Mouse (Mus musculus) CH12.LX (cell line): ENCODE data around the gene Rnf141. TPM values are rescaled to one million over a fixed set of nuclear protein-coding genes. Genes with fewer than 3 reads are reported as not detected.
A peak's percentile ranks its signal among the peaks of the same experiment; 100 is the strongest.

Experiments
- DNase-seq: peaks from one replicate; pipeline ENCODE4 v3.0.0-alpha.2; 2013; ENCODE audit errors: extremely low read depth
- H3K27ac ChIP-seq: 2 replicates; pipeline ENCODE4 v1.5.1; 2012; ENCODE audit warnings: low read depth, mild to moderate bottlenecking, control low read depth, moderate library complexity; ENCODE audit not compliant: insufficient read depth
- H3K27me3 ChIP-seq: replicated peaks from 2 replicates; pipeline ENCODE3; 2012; ENCODE audit warnings: inconsistent platforms
- H3K36me3 ChIP-seq, 2 experiments: replicated peaks in 1 of 2; 2 replicates each; pipeline versions ENCODE3 to v1.6.1; 2012; ENCODE audit warnings: inconsistent platforms in 1 of 2, low read length in 1 of 2, mild to moderate bottlenecking in 1 of 2, mixed read lengths in 1 of 2, moderate library complexity in 1 of 2; ENCODE audit not compliant: control insufficient read depth in 1 of 2, insufficient read depth in 1 of 2
- H3K4me1 ChIP-seq, 2 experiments: 2 replicates each; pipeline ENCODE4 v1.6.1; 2012; ENCODE audit warnings: inconsistent platforms in 1 of 2, moderate library complexity in 1 of 2; ENCODE audit not compliant: insufficient read depth in 2 of 2, control insufficient read depth in 1 of 2
- H3K4me2 ChIP-seq: 2 replicates; pipeline ENCODE4 v1.6.1; 2012; ENCODE audit warnings: low read depth, mild to moderate bottlenecking, control low read depth; ENCODE audit not compliant: poor library complexity, insufficient read depth, severe bottlenecking
- H3K4me3 ChIP-seq, 3 experiments: fragments of 150-350 bp in 1 of 3; sonication (generic) in 1 of 3; replicated peaks in 1 of 3; 2 replicates each; pipeline versions ENCODE3 to v1.5.1; 2011 to 2012; ENCODE audit warnings: low read depth in 2 of 3, low read length in 2 of 3, mild to moderate bottlenecking in 2 of 3, moderate library complexity in 2 of 3, control low read depth in 1 of 3, improper control_type of control experiment in 1 of 3, inconsistent platforms in 1 of 3, mixed read lengths in 1 of 3; ENCODE audit not compliant: poor library complexity in 1 of 3
- H3K79me2 ChIP-seq: replicated peaks from 2 replicates; pipeline ENCODE4 v1.6.1; 2012; ENCODE audit warnings: mild to moderate bottlenecking, moderate library complexity; ENCODE audit not compliant: control insufficient read depth, poor library complexity, insufficient read depth, severe bottlenecking; ENCODE audit errors: extremely low read depth
- H3K9ac ChIP-seq: 2 replicates; pipeline ENCODE4 v1.6.1; 2012; ENCODE audit warnings: low read depth, mild to moderate bottlenecking, control low read depth, moderate library complexity; ENCODE audit not compliant: insufficient read depth
- H3K9me3 ChIP-seq: replicated peaks from 2 replicates; pipeline ENCODE3; 2012; ENCODE audit warnings: low read length, inconsistent platforms, mixed read lengths
- CHD1 ChIP-seq: IDR thresholded peaks from 2 replicates; pipeline ENCODE4 v1.6.1; 2012; ENCODE audit warnings: low read depth, low read length, improper control_type of control experiment, inconsistent platforms
- EP300 ChIP-seq: IDR thresholded peaks from 2 replicates; pipeline ENCODE4 v1.6.1; 2011; ENCODE audit warnings: low read length, improper control_type of control experiment
- ETS1 ChIP-seq: conservative IDR thresholded peaks from 2 replicates; pipeline ENCODE4 v1.6.1; 2012; ENCODE audit warnings: low read depth, mild to moderate bottlenecking, inconsistent platforms, low read length, improper control_type of control experiment, moderate library complexity
- HCFC1 ChIP-seq: IDR thresholded peaks from 2 replicates; pipeline ENCODE4 v1.6.1; 2012; ENCODE audit warnings: low read depth, mild to moderate bottlenecking, inconsistent platforms, low read length, improper control_type of control experiment
- IRF4 ChIP-seq: IDR thresholded peaks from 2 replicates; pipeline ENCODE4 v1.6.1; 2014; ENCODE audit warnings: low read depth, mild to moderate bottlenecking, inconsistent platforms, low read length, improper control_type of control experiment
- JUND ChIP-seq: conservative IDR thresholded peaks from 2 replicates; pipeline ENCODE4 v1.6.1; 2011; ENCODE audit warnings: low read depth, low read length, improper control_type of control experiment
- MAFK ChIP-seq: IDR thresholded peaks from 2 replicates; pipeline ENCODE4 v1.6.1; 2011; ENCODE audit warnings: low read length, improper control_type of control experiment; ENCODE audit not compliant: insufficient replicate concordance
- MAX ChIP-seq: IDR thresholded peaks from 2 replicates; pipeline ENCODE4 v1.6.1; 2011; ENCODE audit warnings: low read length, improper control_type of control experiment
- MEF2A ChIP-seq: IDR thresholded peaks from 2 replicates; pipeline ENCODE4 v1.6.1; 2014; ENCODE audit warnings: low read depth, mild to moderate bottlenecking, inconsistent platforms, low read length, improper control_type of control experiment, borderline replicate concordance
- NRF1 ChIP-seq: IDR thresholded peaks from 2 replicates; pipeline ENCODE4 v1.6.1; 2014; ENCODE audit warnings: low read depth, mild to moderate bottlenecking, inconsistent platforms, low read length, improper control_type of control experiment, moderate library complexity
- POLR2A ChIP-seq: IDR thresholded peaks from 2 replicates; pipeline ENCODE4 v1.6.1; 2011; ENCODE audit warnings: low read depth, mild to moderate bottlenecking, improper control_type of control experiment, low read length
- RAD21 ChIP-seq: IDR thresholded peaks from 2 replicates; pipeline ENCODE4 v1.6.1; 2011; ENCODE audit warnings: low read depth, mild to moderate bottlenecking, low read length, improper control_type of control experiment, moderate library complexity
- SMC3 ChIP-seq: IDR thresholded peaks from 2 replicates; pipeline ENCODE4 v1.6.1; 2011; ENCODE audit warnings: low read depth, low read length, improper control_type of control experiment
- USF1 ChIP-seq: IDR thresholded peaks from 2 replicates; pipeline ENCODE4 v1.6.1; 2014; ENCODE audit warnings: low read depth, mild to moderate bottlenecking, inconsistent platforms, low read length, improper control_type of control experiment
- USF2 ChIP-seq: conservative IDR thresholded peaks from 2 replicates; pipeline ENCODE4 v1.6.1; 2011; ENCODE audit warnings: low read depth, low read length, improper control_type of control experiment
- ZMIZ1 ChIP-seq: IDR thresholded peaks from 2 replicates; pipeline ENCODE4 v1.6.1; 2012; ENCODE audit warnings: low read depth, mild to moderate bottlenecking, inconsistent platforms, low read length, improper control_type of control experiment
- dilution Hi-C: fragments of 300-500 bp; cut with MboI; formaldehyde crosslinking; loops from 2 replicates; pipeline ENCODE4 v1.14.3; 2020; ENCODE audit warnings: low sequenced_read_pairs; ENCODE audit not compliant: extremely low pct_unique_long_range_greater_than_20kb, extremely low pct_ligation_motif_present
- in situ Hi-C: fragments of 300-500 bp; cut with MboI; formaldehyde crosslinking; loops from 3 replicates; pipeline ENCODE4 v1.14.3; 2019; ENCODE audit warnings: low sequenced_read_pairs, low pct_ligation_motif_present, low pct_unique_long_range_greater_than_20kb, mixed read lengths
- polyA plus RNA-seq: library from polyadenylated mRNA; unstranded; fragments of >175 nt; gene quantifications from 2 replicates; pipeline ENCODE4 v1.2.1, GENCODE M21; 2012; ENCODE audit warnings: low read depth; ENCODE audit not compliant: insufficient read length
- total RNA-seq, 2 experiments: library from RNA; depleted of rRNA; stranded (reverse); fragments of 300-350 nt in 1 of 2; fragments of >200 nt in 1 of 2; gene quantifications; 2 replicates each; pipeline ENCODE4 v1.2.3; 2012 to 2014

The Rnf141 gene
- total and polyA plus RNA-seq, 3 experiments = 16.1 to 21.5 (median 18.1) TPM

DNA sequence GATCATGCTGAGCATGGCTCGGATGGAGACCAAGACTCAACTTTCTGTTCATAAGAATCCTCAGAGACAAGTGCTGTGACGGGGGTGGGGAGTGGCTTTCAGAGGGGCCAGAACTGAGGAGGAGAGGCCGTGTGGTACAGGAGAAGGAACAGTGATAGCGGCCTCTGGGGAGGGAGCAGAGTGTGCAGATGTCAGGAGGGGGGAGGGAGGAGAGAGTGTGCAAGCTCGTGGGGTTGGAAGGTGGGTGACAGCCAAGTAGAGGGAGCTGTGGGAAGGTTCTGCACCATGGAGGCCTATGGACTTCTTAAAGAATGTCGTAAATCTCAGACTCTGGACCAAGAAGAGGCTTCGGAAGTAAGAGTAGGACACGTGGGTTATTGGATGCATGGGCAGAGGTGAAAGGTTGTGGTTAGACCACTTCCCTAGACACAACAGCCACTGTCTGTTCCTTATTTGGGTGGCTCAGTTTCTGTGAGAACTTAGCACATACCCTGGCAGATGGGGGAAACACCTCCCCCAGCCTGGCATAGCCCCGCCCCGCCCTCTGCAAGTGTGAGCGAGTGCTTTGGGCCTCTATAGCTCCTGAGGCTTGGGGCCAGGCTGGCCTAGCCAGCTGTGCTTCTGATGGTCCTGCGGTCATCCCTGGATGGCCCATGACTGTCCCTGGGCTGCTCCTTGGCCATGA, 47.7 kb downstream of the Rnf141 start (continued):
- peak; percentile 54 for TF ChIP-seq USF2
- peak; percentile 90 for TF ChIP-seq MEF2A
- TF ChIP-seq IRF4 = peak; percentile 74

DNA sequence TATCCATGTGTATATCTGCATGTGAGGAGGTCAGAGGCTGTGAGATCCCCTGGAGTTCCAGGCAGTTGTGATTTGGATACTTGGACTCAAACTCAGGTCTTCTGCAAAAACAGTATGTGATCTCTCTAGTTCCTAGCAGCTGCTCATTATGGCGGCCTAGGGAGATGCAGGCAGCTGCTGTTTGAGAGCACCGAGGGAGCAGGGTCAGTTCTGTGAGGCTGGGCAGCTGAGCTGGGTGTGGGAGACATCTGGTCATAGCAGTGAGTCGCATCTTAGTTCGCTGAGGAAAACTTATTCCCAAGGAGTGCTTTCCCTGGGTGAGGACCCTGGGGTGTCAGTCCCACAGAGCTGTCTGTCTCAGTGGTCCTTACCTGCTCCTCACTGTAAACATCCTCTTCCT, 49.5 kb downstream of the Rnf141 start:
- H3K27me3 ChIP-seq = peaks cover 26% of the 10 kb centered on the region
- no peak overlapping the region for H3K27ac ChIP-seq
- dilution Hi-C loops (no loop called here), in situ Hi-C loops (loop anchor here (5.0 kb wide), 1 partner anchor 67 kb away; no protein-coding TSS in a partner anchor)
- no peak overlapping the region for H3K9ac ChIP-seq
- H3K36me3 ChIP-seq = no peaks in the 10 kb centered on the region
- no peaks in the 10 kb centered on the region for H3K9me3 ChIP-seq
- H3K4me3 ChIP-seq = no peak overlapping the region
- DNase-seq = no peak
- no peaks in the 10 kb centered on the region for H3K79me2 ChIP-seq
- no peak overlapping the region for H3K4me2 ChIP-seq
- TF ChIP-seq RAD21 = no peak
- no peak for TF ChIP-seq EP300
- peaks cover 18 to 30% of the 10 kb centered on the region in 2 experiments for H3K4me1 ChIP-seq

DNA sequence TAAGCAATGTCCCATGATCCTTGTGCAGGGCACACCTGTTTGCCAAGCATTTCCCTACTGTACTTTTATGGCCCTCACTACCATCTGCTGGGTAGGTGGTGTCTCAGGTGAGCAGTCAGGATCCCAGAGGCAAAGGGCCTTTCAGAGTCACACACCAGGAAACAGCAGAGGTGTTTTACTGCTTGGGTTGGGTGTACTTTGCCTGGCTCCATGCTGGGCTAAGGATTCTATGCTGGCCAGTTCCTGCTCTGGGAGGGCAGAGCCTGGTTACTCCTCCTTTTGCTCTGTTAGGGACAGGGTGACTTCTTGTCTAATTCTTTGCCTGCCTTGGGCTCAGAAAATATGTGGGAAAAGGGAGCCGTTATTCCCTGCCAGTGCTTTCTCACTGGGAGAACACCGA, 51.4 kb downstream of the Rnf141 start:
- peaks cover 26% of the 10 kb centered on the region for H3K27me3 ChIP-seq
- H3K9me3 ChIP-seq = no peaks in the 10 kb centered on the region
- no peak overlapping the region for H3K4me3 ChIP-seq
- H3K79me2 ChIP-seq = no peaks in the 10 kb centered on the region
- H3K9ac ChIP-seq = no peak overlapping the region
- TF ChIP-seq JUND = no peak
- no peak for TF ChIP-seq ETS1
- TF ChIP-seq CHD1 = no peak
- no peak for TF ChIP-seq NRF1
- no peaks in the 10 kb centered on the region for H3K36me3 ChIP-seq
- dilution Hi-C loops (no loop called here), in situ Hi-C loops (no loop called here)
- DNase-seq = no peak
- H3K4me2 ChIP-seq = no peak overlapping the region
- no peak overlapping the region for H3K27ac ChIP-seq
- H3K4me1 ChIP-seq = peaks cover 17 to 23% of the 10 kb centered on the region in 2 experiments

DNA sequence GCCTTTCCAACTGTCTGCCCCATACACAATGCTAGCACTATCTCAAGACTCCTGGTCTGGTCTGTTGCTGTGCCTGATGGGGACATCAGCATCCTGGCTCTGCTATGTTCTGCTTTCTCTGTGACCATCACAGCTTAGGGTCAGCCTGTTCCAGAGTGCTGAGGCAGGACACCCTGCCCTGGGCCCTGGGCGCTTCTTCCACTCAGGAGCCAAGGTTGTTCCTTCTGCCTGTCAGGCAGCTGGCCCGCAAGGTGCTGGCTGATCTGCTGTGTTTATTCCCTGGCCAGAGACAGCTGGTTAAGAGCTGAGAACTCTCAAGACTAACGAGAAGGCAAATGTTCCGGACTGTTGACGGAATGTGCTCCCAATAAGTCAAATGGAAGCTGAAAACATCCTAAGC, 52.1 kb downstream of the Rnf141 start:
- H3K4me1 ChIP-seq = peaks cover 10 to 17% of the 10 kb centered on the region in 2 experiments
- no peaks in the 10 kb centered on the region for H3K36me3 ChIP-seq
- in situ Hi-C loops = no loop called here

More for the DNA sequence above, 52.1 kb downstream of the Rnf141 start:
- TF ChIP-seq JUND (no peak), HCFC1 (no peak), MAFK (no peak), MAX (no peak), POLR2A (no peak), SMC3 (no peak), IRF4 (no peak), ZMIZ1 (no peak), USF1 (no peak)
- no peak overlapping the region for H3K27ac ChIP-seq
- H3K4me3 ChIP-seq = no peak overlapping the region
- H3K4me2 ChIP-seq = no peak overlapping the region
- no peak overlapping the region for H3K9ac ChIP-seq
- H3K9me3 ChIP-seq = no peaks in the 10 kb centered on the region
- H3K27me3 ChIP-seq = peaks cover 26% of the 10 kb centered on the region
- DNase-seq = no peak
- H3K79me2 ChIP-seq = no peaks in the 10 kb centered on the region
- dilution Hi-C loops = no loop called here
